Mouse (Mus musculus): ENCODE data around the gene Gck.
A peak's percentile ranks its signal among the peaks of the same experiment; 100 is the strongest.

DNA sequence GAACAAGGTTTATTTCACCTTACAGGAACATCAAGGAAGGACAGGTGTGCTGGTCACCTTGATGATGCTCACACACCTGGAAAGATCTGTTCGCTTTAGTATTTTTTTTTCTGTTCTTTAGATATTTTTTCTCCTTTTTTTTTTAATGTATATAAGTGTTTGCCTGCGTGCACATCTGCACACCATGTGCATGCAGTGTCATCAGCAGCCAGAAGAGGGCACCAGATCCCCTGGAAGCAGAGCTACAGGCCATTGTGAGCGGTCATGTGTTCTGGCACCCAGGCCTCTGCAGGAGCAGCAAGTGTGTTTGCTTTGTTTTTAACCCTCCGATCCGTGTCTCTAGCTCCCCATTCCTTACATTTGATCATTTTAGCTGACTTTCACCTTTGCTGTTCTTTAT lies 70.0 kb downstream of the Gck start:
- TF ChIP-seq CTCF (IDR thresholded peaks at IDR 0.05; ENCODE audit: low read depth, low read length) (peak; percentile 94), EP300 (IDR thresholded peaks at IDR 0.05; ENCODE audit: insufficient read depth, low read depth, low read length) (peak; percentile 44; the same call in 1 of the 2 replicates), POLR2A (IDR thresholded peaks at IDR 0.05; ENCODE audit: insufficient read depth, low read length) (no peak)

All from ES-Bruce4 (cell line).